Mouse (Mus musculus) urinary bladder, postnatal 36 days (tissue): Measurements from ENCODE around the gene Cer1.

ENCODE experiments used
- DNase-seq, 2 experiments: peaks; one replicate each; pipeline ENCODE4 v3.0.0; 2022; ENCODE audit warnings: low spot score in 2 of 2, mixed read lengths in 1 of 2

Cer1 gene

DNA sequence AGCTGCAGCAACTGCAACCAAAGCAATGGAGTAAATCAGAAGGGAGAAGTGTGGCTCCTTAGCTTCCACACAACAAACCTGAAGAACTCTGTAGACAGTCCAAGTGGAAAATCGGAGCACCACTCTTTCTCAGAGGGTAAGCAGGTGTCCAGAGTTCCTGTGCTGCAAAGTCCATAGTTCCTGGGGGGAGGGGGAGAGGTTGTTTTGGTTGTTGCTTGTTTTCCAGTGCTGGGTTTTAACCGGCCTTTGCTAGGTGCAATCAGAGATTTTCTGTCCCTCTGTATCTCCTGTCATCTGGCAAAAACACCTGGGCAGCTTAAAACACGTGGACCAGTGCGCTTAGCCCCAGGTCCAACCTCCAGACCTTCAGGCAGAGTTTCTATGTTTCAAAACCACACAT, 10.2 kb downstream of the Cer1 start:
- DNase-seq: no peak

GRCm38 (mm10) chr4:82872548-82872947, 12.4 kb downstream of the Cer1 start:
- no peak for DNase-seq

GRCm38 (mm10) chr4:82872121-82872520, 12.8 kb downstream of the Cer1 start:
- DNase-seq: no peak

DNA sequence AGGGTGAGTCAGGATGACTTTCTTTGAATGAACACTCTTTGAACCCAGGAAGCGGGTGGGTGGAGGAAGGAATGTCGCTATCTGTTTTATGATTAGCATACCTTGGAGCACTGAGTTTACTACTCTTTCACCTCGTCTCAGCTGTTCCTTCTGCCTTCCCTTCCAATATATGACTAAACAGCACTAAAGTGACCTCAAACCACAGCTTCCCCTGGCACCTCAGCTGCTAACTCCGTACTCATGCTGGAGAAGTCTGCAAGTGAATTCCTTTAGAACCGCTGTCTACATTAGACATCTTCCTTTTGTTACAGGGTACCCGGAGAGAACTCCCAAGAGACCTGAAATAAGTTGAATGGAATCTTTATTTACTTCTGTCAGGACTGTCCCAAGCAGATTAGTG, 14.0 kb downstream of the Cer1 start:
- DNase-seq: no peak

DNA sequence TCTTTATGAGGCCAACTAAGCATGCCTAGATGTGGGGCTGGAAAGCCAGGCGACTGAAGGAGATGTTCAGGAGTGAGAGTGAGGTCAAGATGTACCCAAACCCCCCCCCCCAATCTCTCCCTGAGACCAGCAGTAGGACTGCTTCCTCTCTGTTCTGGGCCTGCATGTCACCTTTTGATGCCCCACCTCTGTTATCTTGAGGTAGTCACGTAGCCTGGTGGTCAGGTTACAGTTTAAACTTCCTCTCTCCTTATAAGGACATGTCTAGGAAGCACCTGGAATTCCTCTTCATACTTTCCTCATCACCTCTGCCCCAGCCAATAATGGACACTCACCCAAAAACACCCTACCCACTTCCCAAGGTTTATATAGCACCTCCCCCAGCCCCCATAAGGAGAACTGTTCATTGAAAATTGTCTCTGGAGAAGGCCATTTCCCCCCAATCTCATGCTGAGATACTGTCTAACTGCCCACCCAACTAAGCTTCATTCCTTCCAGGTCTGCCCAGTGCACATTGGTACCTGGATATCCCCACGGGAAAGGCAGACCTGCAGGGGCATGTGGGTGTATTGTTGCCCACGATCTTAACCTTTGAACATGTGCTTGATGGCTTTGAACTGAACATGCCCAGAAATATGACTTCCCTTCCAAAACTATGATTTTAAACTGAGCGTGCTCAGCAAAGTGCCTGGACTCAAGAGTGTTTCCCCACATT, 17.1 kb downstream of the Cer1 start:
- no peak for DNase-seq

DNA sequence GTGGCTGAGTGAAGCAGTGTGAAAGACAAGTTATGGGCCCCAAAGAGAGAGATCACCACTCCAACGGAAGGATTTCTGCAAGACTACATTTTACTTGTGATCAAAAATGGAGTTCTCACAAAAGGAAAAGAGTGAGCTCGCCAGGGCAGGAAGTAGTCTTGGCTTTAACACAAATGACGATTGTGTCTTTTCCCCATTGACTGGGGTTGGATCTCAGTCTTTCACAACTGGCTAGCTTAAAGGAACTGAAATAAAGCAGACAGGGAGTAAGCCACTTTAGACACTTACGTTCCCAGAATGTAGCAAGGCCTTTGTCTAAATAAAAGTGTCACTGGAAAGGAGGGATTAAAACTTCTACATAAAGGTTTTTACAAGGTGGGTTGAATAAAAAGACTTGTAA, 17.8 kb downstream of the Cer1 start:
- no peak for DNase-seq

DNA sequence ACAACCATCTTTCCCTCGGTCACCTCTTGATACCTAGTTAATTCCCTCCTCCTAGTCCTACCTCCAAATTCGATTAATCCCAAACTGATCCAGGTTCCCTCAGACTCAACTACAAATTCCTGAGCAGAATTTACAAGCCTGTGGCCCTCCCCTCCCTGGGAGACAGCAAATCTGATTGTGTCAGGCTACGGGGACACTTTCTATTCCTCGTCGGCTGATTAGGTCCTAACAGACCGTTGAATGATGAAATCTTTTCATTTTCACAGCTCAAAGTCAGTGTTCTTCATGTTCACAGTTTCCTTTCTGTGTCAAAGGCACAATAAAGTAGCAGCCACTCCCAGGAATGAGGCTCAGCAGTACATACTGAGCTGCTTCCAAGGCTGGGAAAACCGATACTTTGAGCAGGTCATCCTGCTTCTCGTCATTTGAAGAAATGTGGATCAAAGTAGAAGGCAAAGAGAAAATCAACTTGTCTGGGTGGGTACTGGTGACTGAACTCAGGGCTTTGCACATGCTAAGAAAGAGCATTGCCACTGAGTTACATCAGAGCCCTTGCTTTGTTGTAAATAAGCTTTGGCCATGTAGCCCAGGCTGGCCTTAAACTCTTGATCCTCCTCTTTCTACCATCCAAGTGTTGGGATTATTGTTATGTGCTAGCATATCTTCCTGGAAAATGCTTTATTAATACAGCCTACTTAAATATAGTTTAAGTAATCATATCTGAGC, 19.8 kb downstream of the Cer1 start:
- no peak for DNase-seq

GRCm38 (mm10) chr4:82863316-82863715, 21.6 kb downstream of the Cer1 start:
- DNase-seq: peak in 1 of 2 experiments; percentile 14

GRCm38 (mm10) chr4:82861451-82861850, 23.5 kb downstream of the Cer1 start:
- no peak for DNase-seq

DNA sequence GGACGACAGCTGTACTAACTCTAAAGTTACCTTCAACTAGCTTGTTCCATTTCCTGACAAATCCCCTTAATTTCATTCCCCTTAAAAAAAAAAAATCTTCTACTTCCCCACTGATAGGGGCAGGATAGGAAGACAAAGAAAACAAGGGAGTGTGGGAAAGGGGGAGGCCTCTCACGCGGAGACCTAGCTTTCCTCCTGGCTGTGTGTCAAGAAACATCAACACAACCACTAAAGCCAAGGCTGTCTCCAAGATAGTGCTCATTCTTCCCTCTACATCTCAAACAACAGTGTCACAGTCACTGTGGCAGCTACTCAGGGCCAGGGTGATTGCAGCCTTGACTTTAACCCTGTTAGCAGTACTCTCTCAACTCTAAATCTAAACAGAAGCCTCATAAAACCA, 24.4 kb downstream of the Cer1 start:
- no peak for DNase-seq

- DNase-seq: peak; percentile 80 to 84
These were observed 25.5 kb downstream of the Cer1 start, which contains the start of gene Zdhhc21 for GRCm38 (mm10) chr4:82859131-82860125. Gene Zdhhc21, minus strand, starts transcription at chr4:82859958.

- DNase-seq: no peak
These were observed 26.4 kb downstream of the Cer1 start for GRCm38 (mm10) chr4:82858431-82859010.

DNA sequence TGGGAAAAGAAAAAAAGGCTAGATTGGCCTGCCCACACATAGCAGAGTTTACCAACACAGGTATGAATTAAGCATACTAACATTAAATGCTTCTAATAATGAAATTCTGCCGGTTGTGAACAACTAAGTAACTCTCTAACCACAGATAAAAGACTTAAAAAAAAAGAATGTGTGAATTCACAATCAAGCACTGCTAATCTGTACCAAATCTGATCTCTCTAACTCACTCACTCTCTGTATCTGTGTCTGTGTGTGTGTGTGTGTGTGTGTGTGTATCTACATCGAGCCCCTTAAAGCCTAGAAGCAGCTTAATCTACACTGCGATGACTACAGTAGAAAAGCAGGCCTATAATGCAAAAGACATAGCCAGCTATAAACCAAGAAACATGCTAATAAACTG, 28.0 kb downstream of the Cer1 start:
- DNase-seq: no peak

DNA sequence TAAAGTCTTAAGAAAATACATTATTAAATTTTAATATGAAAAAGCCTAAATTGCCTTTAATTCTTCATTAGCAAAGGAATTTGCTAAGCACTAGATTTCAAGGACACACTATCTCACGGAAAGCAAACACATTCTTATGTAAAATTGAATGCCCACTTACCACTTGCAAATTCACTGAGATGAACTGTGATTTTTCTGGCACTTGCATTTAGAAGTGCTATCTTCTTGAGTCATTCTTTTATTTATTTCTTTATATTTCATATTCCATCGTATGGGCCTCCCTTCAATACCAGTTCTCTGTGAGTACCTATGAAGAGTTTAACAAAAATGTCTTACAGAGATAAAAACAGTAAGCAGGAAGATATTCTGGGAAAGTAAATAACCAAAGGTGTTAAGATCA, 31.1 kb downstream of the Cer1 start:
- DNase-seq: no peak

DNA sequence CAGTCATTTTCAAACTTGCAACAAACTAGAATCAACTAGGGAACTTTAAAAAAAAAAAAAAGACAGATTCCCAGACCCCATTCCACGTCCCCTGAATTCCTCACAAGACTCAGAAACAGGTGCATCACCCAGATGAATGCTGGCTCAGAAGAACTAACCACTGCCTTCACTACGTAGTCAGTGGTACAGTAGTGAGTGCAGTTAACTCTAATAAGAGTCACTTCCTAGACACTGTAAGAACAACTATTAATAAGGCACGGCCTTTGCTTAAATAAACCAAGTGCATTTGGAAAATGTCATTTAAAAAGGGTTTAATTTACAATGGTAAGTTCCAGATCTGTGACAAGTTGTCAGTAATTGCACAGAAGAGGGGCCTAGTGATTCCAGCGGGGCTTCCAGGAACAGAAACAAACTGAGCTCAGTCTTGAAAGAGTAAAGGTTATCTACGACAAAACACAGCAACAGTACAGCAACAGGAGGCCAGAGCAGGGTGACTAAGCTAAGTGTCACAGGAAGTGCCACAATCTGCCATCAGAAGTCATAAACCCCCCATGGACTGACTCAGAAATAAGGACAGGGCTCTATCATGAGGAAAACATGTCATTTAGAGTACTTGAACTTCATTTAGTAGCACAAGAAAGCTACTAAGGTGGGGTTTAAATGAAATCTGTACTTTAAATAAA, 36.3 kb downstream of the Cer1 start:
- no peak for DNase-seq

DNA sequence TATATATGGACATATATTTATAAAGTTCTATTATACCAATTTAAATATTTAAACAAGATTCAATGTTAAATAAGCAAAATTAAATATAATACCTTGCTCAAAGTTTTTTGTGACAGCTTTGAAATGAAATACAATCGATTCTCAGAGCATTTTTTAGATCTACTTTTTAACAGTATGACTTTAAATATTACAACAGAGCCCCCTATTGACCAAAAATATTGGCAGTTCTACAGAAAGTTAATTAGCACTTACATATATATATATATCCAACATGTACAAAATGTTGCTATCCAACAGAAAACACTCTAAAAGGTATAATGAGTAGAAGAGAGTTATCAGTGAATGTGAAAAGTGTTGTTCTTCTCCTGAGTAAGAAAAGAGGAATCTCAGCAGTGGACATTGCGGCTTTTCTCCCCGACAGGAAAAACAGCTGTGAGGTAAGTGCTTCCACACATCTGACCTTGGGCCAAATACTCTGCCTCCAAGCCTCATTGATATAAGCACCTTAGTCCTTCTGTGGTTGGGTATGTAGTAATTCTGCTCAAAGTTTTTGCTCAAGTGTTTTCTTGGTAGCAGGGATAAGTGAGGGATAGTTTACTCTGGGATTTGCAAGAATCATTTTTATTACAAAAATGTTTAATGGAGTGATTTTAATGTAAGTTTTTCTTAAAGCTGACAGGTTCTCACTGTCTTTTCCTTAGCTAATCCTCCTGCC, 47.3 kb downstream of the Cer1 start:
- DNase-seq: no peak
